Mouse (Mus musculus) stomach, embryonic 16.5 days (tissue): Measurements from ENCODE around the gene Nell1. TPM values are rescaled to one million over a fixed set of nuclear protein-coding genes. Genes with fewer than 3 reads are reported as not detected.

Experiments
- ATAC-seq: fragments of 200-750 bp; cut with Nextera tagmentation; 2 replicates; pipeline ENCODE4 v1.8.0; 2017; ENCODE audit warnings: moderate number of reproducible peaks, moderate TSS enrichment; ENCODE audit not compliant: insufficient read depth, low FRiP score
- H3K27ac ChIP-seq: fragments of 300-500 bp; sonication (generic); 2 replicates; pipeline ENCODE4 v1.5.1; 2014; ENCODE audit warnings: low read length
- H3K27me3 ChIP-seq: fragments of 300-500 bp; sonication (generic); 2 replicates; pipeline ENCODE4 v1.6.1; 2014; ENCODE audit warnings: low read length, control low read depth, mixed read lengths; ENCODE audit not compliant: control insufficient read depth, insufficient read depth
- H3K36me3 ChIP-seq: fragments of 300-500 bp; sonication (generic); 2 replicates; pipeline ENCODE4 v1.6.1; 2014; ENCODE audit warnings: low read length; ENCODE audit not compliant: control insufficient read depth, insufficient read depth
- H3K4me1 ChIP-seq: fragments of 300-500 bp; sonication (generic); 2 replicates; pipeline ENCODE4 v1.6.1; 2014; ENCODE audit warnings: low read length, control low read depth, mixed read lengths; ENCODE audit not compliant: control insufficient read depth, insufficient read depth
- H3K4me2 ChIP-seq: fragments of 300-500 bp; sonication (generic); 2 replicates; pipeline ENCODE4 v1.6.1; 2014; ENCODE audit warnings: low read depth, low read length, mixed read lengths
- H3K4me3 ChIP-seq: fragments of 300-500 bp; sonication (generic); replicated peaks from 2 replicates; pipeline ENCODE4 v1.5.1; 2014; ENCODE audit warnings: mild to moderate bottlenecking, low read length
- H3K9ac ChIP-seq: fragments of 300-500 bp; sonication (generic); 2 replicates; pipeline ENCODE4 v1.6.1; 2014; ENCODE audit warnings: low read length
- H3K9me3 ChIP-seq: fragments of 300-500 bp; sonication (generic); replicated peaks from 2 replicates; pipeline ENCODE4 v1.6.1; 2016; ENCODE audit warnings: low read length, control low read depth; ENCODE audit not compliant: control insufficient read depth
- WGBS: fragments of 180-500 bp; shearing (Covaris S2); extraction: QIAGEN DNeasy Blood & Tissue Kit; methylation state at CpG from one replicate; pipeline ENCODE4 v1.1.7; 2014; 5-methylcytosine and 5-hydroxymethylcytosine counted together
- polyA plus RNA-seq: library from polyadenylated mRNA; unstranded; fragments of >200 nt; fragmentation: Nextera tagmentation; extraction: Ambion mirVana; gene quantifications from 2 replicates; pipeline ENCODE4 v1.2.1, GENCODE M21; 2015

Nell1 gene
- polyA plus RNA-seq, 1 experiment from 2014 or later, result 4.6 TPM

GRCm38 (mm10) chr7:50137706-50138105 is 163.0 kb downstream of the Nell1 start:
- Histone ChIP-seq H3K4me1 (no peaks in the 10 kb centered on the region), H3K4me3 (no peak overlapping the region), H3K36me3 (no peaks in the 10 kb centered on the region), H3K9ac (no peak overlapping the region), H3K4me2 (no peak overlapping the region), H3K27me3 (no peaks in the 10 kb centered on the region), H3K9me3 (no peaks in the 10 kb centered on the region), H3K27ac (no peak overlapping the region)
- WGBS, result 68% methylated on average over 3 of the region's 3 CpGs
- no peak for ATAC-seq

GRCm38 (mm10) chr7:50149326-50149725 is 174.7 kb downstream of the Nell1 start:
- no peak overlapping the region for H3K9ac ChIP-seq
- WGBS, result 86% methylated on average over 7 of the region's 7 CpGs
- H3K4me2 ChIP-seq, result no peak overlapping the region
- H3K4me1 ChIP-seq, result no peaks in the 10 kb centered on the region
- no peak for ATAC-seq
- H3K27ac ChIP-seq, result no peak overlapping the region
- H3K9me3 ChIP-seq, result no peaks in the 10 kb centered on the region
- H3K36me3 ChIP-seq, result no peaks in the 10 kb centered on the region
- H3K27me3 ChIP-seq, result no peaks in the 10 kb centered on the region
- H3K4me3 ChIP-seq, result no peak overlapping the region

- Histone ChIP-seq H3K36me3 (no peaks in the 10 kb centered on the region), H3K4me2 (no peak overlapping the region), H3K27me3 (no peaks in the 10 kb centered on the region), H3K4me3 (no peak overlapping the region), H3K27ac (no peak overlapping the region), H3K4me1 (no peaks in the 10 kb centered on the region), H3K9ac (no peak overlapping the region), H3K9me3 (no peaks in the 10 kb centered on the region)
- 66% methylated on average over 2 of the region's 2 CpGs for WGBS
- ATAC-seq, result no peak
Observed at GRCm38 (mm10) chr7:50150838-50151237, 176.2 kb downstream of the Nell1 start.

- 58% methylated on average over 2 of the region's 2 CpGs for WGBS
- Histone ChIP-seq H3K36me3 (no peaks in the 10 kb centered on the region), H3K27ac (no peak overlapping the region), H3K9me3 (no peaks in the 10 kb centered on the region), H3K9ac (no peak overlapping the region), H3K27me3 (no peaks in the 10 kb centered on the region), H3K4me1 (no peaks in the 10 kb centered on the region), H3K4me3 (no peak overlapping the region), H3K4me2 (no peak overlapping the region)
- ATAC-seq, result no peak
Observed at GRCm38 (mm10) chr7:50153618-50154017, 179.0 kb downstream of the Nell1 start.

GRCm38 (mm10) chr7:50162602-50163001 is 187.9 kb downstream of the Nell1 start:
- Histone ChIP-seq H3K9ac (no peak overlapping the region), H3K27me3 (no peaks in the 10 kb centered on the region), H3K36me3 (no peaks in the 10 kb centered on the region), H3K4me1 (no peaks in the 10 kb centered on the region), H3K4me3 (no peak overlapping the region), H3K4me2 (no peak overlapping the region), H3K9me3 (peaks cover 8% of the 10 kb centered on the region; the same call in 1 of the 2 replicates), H3K27ac (no peak overlapping the region)
- WGBS, result 59% methylated on average over 5 of the region's 5 CpGs
- ATAC-seq, result no peak

- H3K4me3 ChIP-seq, result no peak overlapping the region
- no peak overlapping the region for H3K4me2 ChIP-seq
- no peak for ATAC-seq
- H3K9me3 ChIP-seq, result no peaks in the 10 kb centered on the region
- no peak overlapping the region for H3K27ac ChIP-seq
- H3K36me3 ChIP-seq, result no peaks in the 10 kb centered on the region
- no peaks in the 10 kb centered on the region for H3K27me3 ChIP-seq
- no peak overlapping the region for H3K9ac ChIP-seq
- no peaks in the 10 kb centered on the region for H3K4me1 ChIP-seq
Observed at GRCm38 (mm10) chr7:50168778-50169177, 194.1 kb downstream of the Nell1 start.

- no peak overlapping the region for H3K27ac ChIP-seq
- ATAC-seq, result no peak
Observed at GRCm38 (mm10) chr7:50186306-50186705, 211.6 kb downstream of the Nell1 start.

GRCm38 (mm10) chr7:50193955-50194354 is 219.3 kb downstream of the Nell1 start:
- 91% methylated on average over 7 of the region's 7 CpGs for WGBS
- Histone ChIP-seq H3K27me3 (no peaks in the 10 kb centered on the region), H3K27ac (no peak overlapping the region), H3K4me1 (peaks cover 2% of the 10 kb centered on the region; the same call in 1 of the 2 replicates), H3K4me3 (no peak overlapping the region), H3K9ac (no peak overlapping the region), H3K36me3 (no peaks in the 10 kb centered on the region), H3K4me2 (no peak overlapping the region), H3K9me3 (no peaks in the 10 kb centered on the region)
- ATAC-seq, result no peak

More at GRCm38 (mm10) chr7:50186306-50186705, 211.6 kb downstream of the Nell1 start:
- Histone ChIP-seq H3K4me3 (no peak overlapping the region), H3K9ac (no peak overlapping the region), H3K4me2 (no peak overlapping the region), H3K27me3 (no peaks in the 10 kb centered on the region), H3K36me3 (no peaks in the 10 kb centered on the region), H3K9me3 (no peaks in the 10 kb centered on the region), H3K4me1 (no peaks in the 10 kb centered on the region)
- 78% methylated on average over 6 of the region's 6 CpGs for WGBS

- WGBS, result 32% methylated on average over 3 of the region's 3 CpGs
- peak; percentile 79; the same call in 1 of the 2 replicates for ATAC-seq
Observed at GRCm38 (mm10) chr7:50195080-50195611, 220.5 kb downstream of the Nell1 start.

More at GRCm38 (mm10) chr7:50195080-50195611, 220.5 kb downstream of the Nell1 start:
- Histone ChIP-seq H3K9ac (no peak overlapping the region), H3K27me3 (no peaks in the 10 kb centered on the region), H3K27ac (no peak overlapping the region; the same call in 1 of the 2 replicates), H3K9me3 (no peaks in the 10 kb centered on the region), H3K4me1 (peaks cover 2% of the 10 kb centered on the region; the same call in 1 of the 2 replicates), H3K36me3 (no peaks in the 10 kb centered on the region), H3K4me2 (no peak overlapping the region), H3K4me3 (no peak overlapping the region)
